Mouse (Mus musculus) E14TG2a.4 (cell line): ENCODE results near the gene Mxd3.

Experiments used
- CTCF ChIP-seq: conservative IDR thresholded peaks from 2 replicates; pipeline ENCODE4 v1.5.1; 2014; ENCODE audit warnings: low read length
- NANOG ChIP-seq: IDR thresholded peaks from 2 replicates; pipeline ENCODE4 v1.6.1; 2014; ENCODE audit warnings: borderline replicate concordance, low read length, mixed read lengths
- POU5F1 ChIP-seq: IDR thresholded peaks from 2 replicates; pipeline ENCODE4 v1.6.1; 2014; ENCODE audit warnings: low read length, borderline replicate concordance

- no peak for TF ChIP-seq CTCF
- no peak for TF ChIP-seq POU5F1
- no peak for TF ChIP-seq NANOG
Observed at GRCm38 (mm10) chr13:55296760-55297159, 32.9 kb downstream of the Mxd3 start.
